Mouse (Mus musculus) hindbrain, postnatal 0 days (tissue): ENCODE results near the gene Gpc6. TPM values are rescaled to one million over a fixed set of nuclear protein-coding genes. Genes with fewer than 3 reads are reported as not detected.

Experiments
- ATAC-seq: fragments of 200-750 bp; cut with Nextera tagmentation; 2 replicates; pipeline ENCODE4 v1.8.0; 2017; ENCODE audit warnings: mild to moderate bottlenecking, moderate TSS enrichment, moderate library complexity
- DNase-seq: peaks from one replicate; pipeline ENCODE4 v3.0.0-alpha.2; 2015; ENCODE audit warnings: low spot score
- H3K27ac ChIP-seq: fragments of 300-500 bp; sonication (generic); 2 replicates; pipeline ENCODE4 v1.5.1; 2014; ENCODE audit warnings: mild to moderate bottlenecking
- H3K27me3 ChIP-seq: fragments of 300-500 bp; sonication (generic); 2 replicates; pipeline ENCODE4 v1.6.1; 2014; ENCODE audit warnings: low read length, mixed read lengths; ENCODE audit not compliant: insufficient read depth
- H3K36me3 ChIP-seq: fragments of 300-500 bp; sonication (generic); 2 replicates; pipeline ENCODE4 v1.6.1; 2014; ENCODE audit warnings: low read length, mixed read lengths; ENCODE audit not compliant: insufficient read depth
- H3K4me1 ChIP-seq: fragments of 300-500 bp; sonication (generic); 2 replicates; pipeline ENCODE4 v1.6.1; 2014; ENCODE audit warnings: antibody characterized with exemption, low read length, mixed read lengths; ENCODE audit not compliant: insufficient read depth
- H3K4me2 ChIP-seq: fragments of 300-500 bp; sonication (generic); 2 replicates; pipeline ENCODE4 v1.6.1; 2014; ENCODE audit warnings: low read depth, mild to moderate bottlenecking, low read length, moderate library complexity, mixed read lengths
- H3K4me3 ChIP-seq: fragments of 300-500 bp; sonication (generic); 2 replicates; pipeline ENCODE4 v1.5.1; 2014; ENCODE audit warnings: low read length
- H3K9ac ChIP-seq: fragments of 300-500 bp; sonication (generic); replicated peaks from 2 replicates; pipeline ENCODE4 v1.6.1; 2014; ENCODE audit warnings: mild to moderate bottlenecking, low read length, moderate library complexity, mixed read lengths
- H3K9me3 ChIP-seq: fragments of 300-500 bp; sonication (generic); 2 replicates; pipeline ENCODE4 v1.6.1; 2016; ENCODE audit warnings: low read length, mixed read lengths
- CTCF ChIP-seq: IDR thresholded peaks from 2 replicates; pipeline ENCODE4 v1.5.1; 2016; ENCODE audit warnings: antibody characterized with exemption, control low read depth, low read depth
- WGBS: fragments of 180-500 bp; shearing (Covaris S2); extraction: QIAGEN DNeasy Blood & Tissue Kit; methylation state at CpG from one replicate; pipeline ENCODE4 v1.1.7; 2014; 5-methylcytosine and 5-hydroxymethylcytosine counted together
- polyA plus RNA-seq: library from polyadenylated mRNA; unstranded; fragments of >200 nt; fragmentation: Nextera tagmentation; extraction: Ambion mirVana; gene quantifications from 2 replicates; pipeline ENCODE4 v1.2.1, GENCODE M21; 2015
- total RNA-seq: library from RNA; depleted of rRNA; stranded (reverse); fragments of >200 nt; gene quantifications from 2 replicates; pipeline ENCODE4 v1.2.3, GENCODE M21; 2014

The Gpc6 gene
- total and polyA plus RNA-seq, 2 experiments from 2014 or later, result 17.9 to 28.5 TPM

DNA sequence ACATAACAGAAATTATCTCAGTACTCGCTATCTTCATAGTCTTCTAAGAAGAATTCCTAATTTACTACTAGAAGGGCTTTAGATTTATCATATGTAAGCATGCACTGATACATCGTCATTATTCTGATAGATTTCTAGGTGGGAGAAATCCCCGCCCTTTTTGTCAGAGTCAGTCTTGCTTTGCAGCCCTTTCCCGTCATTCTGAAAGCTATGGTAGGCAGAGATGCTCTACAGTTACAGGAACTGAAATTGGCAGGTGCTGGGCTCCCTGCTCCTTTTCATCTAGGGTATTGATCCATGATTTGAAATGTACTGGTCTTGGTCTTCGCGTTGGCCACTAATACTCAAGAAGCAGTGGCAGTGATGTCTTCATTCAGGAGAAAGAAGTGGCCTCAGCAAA lies 22.3 kb downstream of the Gpc6 start:
- Histone ChIP-seq H3K9me3 (no peaks in the 10 kb centered on the region), H3K9ac (no peak overlapping the region), H3K4me2 (no peak overlapping the region), H3K27me3 (no peaks in the 10 kb centered on the region), H3K36me3 (no peaks in the 10 kb centered on the region), H3K4me1 (no peaks in the 10 kb centered on the region), H3K4me3 (no peak overlapping the region), H3K27ac (no peak overlapping the region)
- ATAC-seq, result no peak
- DNase-seq, result no peak
- 94% methylated on average over 6 of the region's 6 CpGs for WGBS
- TF ChIP-seq CTCF, result no peak

DNA sequence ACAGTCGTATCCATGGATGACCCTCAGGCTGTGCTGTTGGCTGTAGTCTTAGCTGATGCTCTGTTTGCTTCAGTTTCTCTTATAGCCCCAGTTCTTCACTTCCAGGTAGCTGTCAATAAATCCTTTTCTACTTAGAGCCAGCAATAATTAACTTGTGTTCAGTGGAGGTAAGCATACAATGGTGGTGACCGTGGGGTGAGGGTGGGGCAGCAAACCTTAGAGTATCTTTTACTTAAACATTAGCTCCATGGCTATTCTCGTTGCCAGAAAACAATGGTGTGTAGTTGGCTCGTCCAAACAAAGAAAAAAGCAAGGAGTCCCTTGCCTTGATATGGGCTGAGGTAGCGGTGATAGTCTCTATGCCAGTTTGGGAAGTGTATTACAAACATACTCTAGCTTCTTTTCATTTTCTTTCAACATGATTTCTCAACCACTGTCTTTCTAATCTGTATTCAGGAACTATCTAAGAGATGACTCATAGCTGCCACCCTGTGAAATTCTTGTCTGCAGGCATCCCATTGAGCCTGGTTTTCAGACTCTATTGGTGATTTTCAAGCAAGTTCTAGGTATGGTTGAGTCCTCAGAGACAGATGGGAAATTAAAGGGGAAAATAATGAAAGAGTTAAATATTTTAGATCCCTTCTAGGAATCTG lies 22.9 kb downstream of the Gpc6 start:
- H3K4me1 ChIP-seq, result no peaks in the 10 kb centered on the region
- H3K4me3 ChIP-seq, result no peak overlapping the region
- 89% methylated on average over 5 of the region's 5 CpGs for WGBS
- H3K36me3 ChIP-seq, result no peaks in the 10 kb centered on the region
- no peaks in the 10 kb centered on the region for H3K27me3 ChIP-seq
- H3K4me2 ChIP-seq, result no peak overlapping the region
- no peak for ATAC-seq
- no peak overlapping the region for H3K27ac ChIP-seq
- TF ChIP-seq CTCF, result no peak
- no peak overlapping the region for H3K9ac ChIP-seq
- no peak for DNase-seq
- H3K9me3 ChIP-seq, result no peaks in the 10 kb centered on the region

DNA sequence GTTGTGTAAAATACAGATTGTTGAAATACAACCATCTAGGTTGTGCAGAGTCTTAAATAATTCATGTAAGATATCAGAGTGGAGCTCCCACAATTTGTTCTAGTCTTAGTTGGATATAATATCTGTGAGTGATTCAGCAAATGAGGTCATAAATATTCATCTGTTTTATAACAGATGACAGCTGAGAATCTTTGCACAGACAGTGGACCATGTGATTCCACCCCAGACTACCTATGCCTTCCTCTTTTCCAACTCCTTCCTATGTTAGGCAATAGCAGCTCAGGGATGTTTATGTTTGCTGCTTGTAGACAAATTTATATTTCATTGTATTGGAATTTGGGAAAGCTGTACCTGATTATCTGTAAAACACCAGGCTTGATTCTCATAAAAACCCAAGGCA lies 32.0 kb downstream of the Gpc6 start:
- no peak for ATAC-seq

DNA sequence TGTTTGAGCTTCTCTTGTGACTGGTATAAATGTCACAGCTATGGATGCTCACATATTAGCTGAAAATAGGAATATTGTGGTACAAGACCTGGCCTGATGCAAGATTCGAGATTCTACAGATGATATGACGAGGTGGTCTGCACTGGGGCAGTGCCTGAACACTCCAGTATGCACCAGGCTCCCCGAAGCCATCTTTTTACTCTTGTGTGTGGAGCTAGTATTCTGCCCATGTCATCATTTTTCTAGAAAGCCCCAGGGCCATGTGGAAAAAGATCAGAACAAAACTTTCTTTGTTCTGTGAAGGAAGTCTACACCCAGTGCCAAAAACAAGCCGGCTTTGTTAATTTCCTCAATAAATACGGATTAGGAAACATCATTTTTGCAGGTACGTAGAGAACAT lies 39.7 kb downstream of the Gpc6 start:
- Histone ChIP-seq H3K9me3 (no peaks in the 10 kb centered on the region), H3K4me3 (no peak overlapping the region), H3K27me3 (no peaks in the 10 kb centered on the region), H3K36me3 (no peaks in the 10 kb centered on the region), H3K4me1 (no peaks in the 10 kb centered on the region), H3K27ac (no peak overlapping the region), H3K4me2 (no peak overlapping the region), H3K9ac (no peak overlapping the region)
- no peak for DNase-seq
- no peak for ATAC-seq
- TF ChIP-seq CTCF, result no peak
- 74% methylated on average over 6 of the region's 6 CpGs for WGBS

More for the DNA sequence above, 32.0 kb downstream of the Gpc6 start:
- H3K27me3 ChIP-seq, result no peaks in the 10 kb centered on the region
- H3K9me3 ChIP-seq, result no peaks in the 10 kb centered on the region
- no peak for DNase-seq
- no peak overlapping the region for H3K4me2 ChIP-seq
- H3K9ac ChIP-seq, result no peak overlapping the region
- H3K4me1 ChIP-seq, result no peaks in the 10 kb centered on the region
- H3K4me3 ChIP-seq, result no peak overlapping the region
- TF ChIP-seq CTCF, result no peak
- H3K27ac ChIP-seq, result no peak overlapping the region
- H3K36me3 ChIP-seq, result no peaks in the 10 kb centered on the region

DNA sequence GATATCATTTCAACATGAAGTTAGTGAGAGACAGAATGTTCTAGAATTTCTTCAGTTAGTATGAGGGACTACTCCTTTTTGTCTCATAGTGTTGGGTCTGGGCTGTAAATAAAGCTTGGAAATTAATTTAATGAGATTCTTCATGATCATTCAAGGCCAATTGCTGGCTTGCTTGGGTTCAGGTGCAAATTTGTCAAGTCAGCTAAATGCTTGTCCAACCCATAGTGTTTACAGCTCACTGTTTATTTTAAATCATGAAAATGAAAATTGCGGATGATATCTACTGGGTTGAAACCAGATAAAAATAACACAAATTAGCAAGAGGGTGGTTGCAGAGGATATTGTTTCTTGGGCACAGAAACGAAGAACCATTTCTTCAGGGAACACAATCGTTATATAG lies 49.6 kb downstream of the Gpc6 start:
- Histone ChIP-seq H3K9ac (no peak overlapping the region), H3K36me3 (no peaks in the 10 kb centered on the region), H3K4me1 (no peaks in the 10 kb centered on the region), H3K4me3 (no peak overlapping the region), H3K27ac (no peak overlapping the region), H3K4me2 (no peak overlapping the region), H3K27me3 (no peaks in the 10 kb centered on the region), H3K9me3 (no peaks in the 10 kb centered on the region)
- ATAC-seq, result no peak
- no peak for TF ChIP-seq CTCF
- 91% methylated on average over 3 of the region's 3 CpGs for WGBS
- no peak for DNase-seq

DNA sequence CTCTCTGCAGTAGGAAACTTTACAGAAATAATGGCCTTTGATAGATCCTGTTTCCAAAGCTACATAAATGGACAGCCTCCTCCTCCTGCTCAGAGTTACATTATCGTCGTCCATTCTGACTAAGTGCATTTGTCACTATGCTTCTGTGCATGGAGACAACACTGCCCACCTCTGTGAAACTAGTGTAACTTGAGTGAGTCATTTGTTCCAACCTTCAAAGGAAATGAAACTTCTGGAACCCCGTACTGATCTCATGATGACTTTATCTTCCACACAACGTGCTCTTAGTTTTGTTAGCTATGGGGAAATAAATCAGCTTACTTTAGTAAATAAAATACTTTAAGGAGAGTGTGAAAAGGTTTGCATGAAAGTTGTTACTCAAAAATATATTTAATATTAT lies 50.1 kb downstream of the Gpc6 start:
- H3K9me3 ChIP-seq, result no peaks in the 10 kb centered on the region
- no peak for DNase-seq
- ATAC-seq, result no peak
- TF ChIP-seq CTCF, result no peak
- H3K9ac ChIP-seq, result no peak overlapping the region
- H3K4me2 ChIP-seq, result no peak overlapping the region
- no peaks in the 10 kb centered on the region for H3K4me1 ChIP-seq
- H3K4me3 ChIP-seq, result no peak overlapping the region
- no peaks in the 10 kb centered on the region for H3K27me3 ChIP-seq
- H3K36me3 ChIP-seq, result no peaks in the 10 kb centered on the region
- H3K27ac ChIP-seq, result no peak overlapping the region
- WGBS, result 79% methylated on average over 4 of the region's 4 CpGs

DNA sequence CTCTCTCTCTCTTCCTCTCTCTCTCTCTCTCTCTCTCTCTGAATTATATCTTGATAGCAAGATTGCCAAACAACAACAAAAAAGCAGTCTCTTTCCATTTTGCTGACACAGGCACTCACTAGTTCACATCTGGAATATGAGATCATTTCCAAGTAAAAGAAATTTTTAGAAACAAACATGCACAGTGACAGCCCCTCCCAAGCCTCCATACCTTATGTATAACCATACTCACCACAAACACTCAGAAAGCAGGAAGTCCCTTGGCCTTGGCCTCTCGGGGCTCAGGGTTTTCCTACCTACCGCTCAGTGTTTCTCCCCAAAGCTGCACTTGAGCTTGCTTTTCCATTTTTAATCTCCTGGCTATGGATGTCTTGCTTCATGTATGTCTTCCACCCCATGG lies 52.1 kb downstream of the Gpc6 start:
- Histone ChIP-seq H3K36me3 (no peaks in the 10 kb centered on the region), H3K27me3 (no peaks in the 10 kb centered on the region), H3K27ac (no peak overlapping the region), H3K4me3 (no peak overlapping the region), H3K9me3 (no peaks in the 10 kb centered on the region), H3K4me2 (no peak overlapping the region), H3K4me1 (no peaks in the 10 kb centered on the region), H3K9ac (no peak overlapping the region)
- WGBS, result 88% methylated on average over 2 of the region's 2 CpGs
- ATAC-seq (no peak), DNase-seq (no peak)
- no peak for TF ChIP-seq CTCF
